Mouse (Mus musculus): ENCODE measurements around the gene Gm5475. TPM values are rescaled to one million over a fixed set of nuclear protein-coding genes. Genes with fewer than 3 reads are reported as not detected.

Gene Gm5475
- polyA plus RNA-seq, 1 experiment = 0.06 TPM

Other genes with a start within 250 kb of the Gm5475 start
- 16.2 and 17.8 TPM in 2 replicates for gene Atf1, start 194.3 kb upstream of the Gm5475 start, polyA plus RNA-seq (2012; rRNA removed)
- not detected in 2 replicates for gene Tmprss12, start 141.3 kb upstream of the Gm5475 start, polyA plus RNA-seq (2012; rRNA removed)
- 26.3 and 29.0 TPM in 2 replicates for gene Mettl7a1, start 118.0 kb upstream of the Gm5475 start, polyA plus RNA-seq (2012; rRNA removed)
- gene Mettl7a3, start 87.2 kb upstream of the Gm5475 start, polyA plus RNA-seq (2012; rRNA removed) = 0.34 and 0.44 TPM in 2 replicates
- gene Methig1, start 69.0 kb upstream of the Gm5475 start, polyA plus RNA-seq (2012; rRNA removed) = 0.11 TPM in 1 of 2 replicates, not detected in the other
- not detected in 2 replicates for gene Mettl7a2, start 68.9 kb upstream of the Gm5475 start, polyA plus RNA-seq (2012; rRNA removed)
- gene Higd1c, start 57.6 kb upstream of the Gm5475 start, polyA plus RNA-seq (2012; rRNA removed) = not detected in 2 replicates
- 47.1 and 47.7 TPM in 2 replicates for gene Slc11a2, start 2.9 kb downstream of the Gm5475 start, polyA plus RNA-seq (2012; rRNA removed)
- gene Letmd1, start 46.9 kb downstream of the Gm5475 start, polyA plus RNA-seq (2012; rRNA removed) = 92.5 and 101 TPM in 2 replicates
- gene Csrnp2, start 73.3 kb downstream of the Gm5475 start, polyA plus RNA-seq (2012; rRNA removed) = 23.9 and 24.1 TPM in 2 replicates
- 20.8 and 22.3 TPM in 2 replicates for gene Tfcp2, start 129.9 kb downstream of the Gm5475 start, polyA plus RNA-seq (2012; rRNA removed)
- gene Pou6f1, start 177.8 kb downstream of the Gm5475 start, polyA plus RNA-seq (2012; rRNA removed) = 101 and 105 TPM in 2 replicates
- gene Dazap2, start 193.2 kb downstream of the Gm5475 start, polyA plus RNA-seq (2012; rRNA removed) = 210 and 220 TPM in 2 replicates
- 4.5 and 5.3 TPM in 2 replicates for gene Smagp, start 214.8 kb downstream of the Gm5475 start, polyA plus RNA-seq (2012; rRNA removed)
- gene Bin2, start 247.4 kb downstream of the Gm5475 start, polyA plus RNA-seq (2012; rRNA removed) = 7.1 and 8.2 TPM in 2 replicates